Mouse (Mus musculus) stomach, embryonic 14.5 days (tissue): ENCODE measurements around the gene Lcorl. TPM values are rescaled to one million over a fixed set of nuclear protein-coding genes. Genes with fewer than 3 reads are reported as not detected.
"Not testable (repeated sequence)": the region's sequence is repeated elsewhere in the genome, so short reads cannot be mapped to it uniquely, and the experiment has no call there.

Experiments used
- ATAC-seq: fragments of 200-750 bp; cut with Nextera tagmentation; 2 replicates; pipeline ENCODE4 v1.8.0; 2017; ENCODE audit warnings: low read depth, moderate TSS enrichment; ENCODE audit not compliant: insufficient number of reproducible peaks, insufficient read depth, low FRiP score
- H3K27ac ChIP-seq: fragments of 300-500 bp; sonication (generic); 2 replicates; pipeline ENCODE4 v1.5.1; 2014; ENCODE audit warnings: mild to moderate bottlenecking, low read length, moderate library complexity, mixed read lengths
- H3K27me3 ChIP-seq: fragments of 300-500 bp; sonication (generic); 2 replicates; pipeline ENCODE4 v1.6.1; 2014; ENCODE audit warnings: low read length, control low read depth, mixed read lengths; ENCODE audit not compliant: control insufficient read depth, insufficient read depth
- H3K36me3 ChIP-seq: fragments of 300-500 bp; sonication (generic); 2 replicates; pipeline ENCODE4 v1.6.1; 2014; ENCODE audit warnings: mild to moderate bottlenecking, control low read depth, low read length, moderate library complexity, mixed read lengths; ENCODE audit not compliant: control insufficient read depth, insufficient read depth
- H3K4me1 ChIP-seq: fragments of 300-500 bp; sonication (generic); 2 replicates; pipeline ENCODE4 v1.6.1; 2014; ENCODE audit warnings: low read length, control low read depth, mixed read lengths; ENCODE audit not compliant: control insufficient read depth, insufficient read depth
- H3K4me2 ChIP-seq: fragments of 300-500 bp; sonication (generic); replicated peaks from 2 replicates; pipeline ENCODE4 v1.6.1; 2014; ENCODE audit warnings: low read depth, low read length, control low read depth
- H3K4me3 ChIP-seq: fragments of 300-500 bp; sonication (generic); 2 replicates; pipeline ENCODE4 v1.5.1; 2014; ENCODE audit warnings: low read depth, low read length, control low read depth
- H3K9ac ChIP-seq: fragments of 300-500 bp; sonication (generic); replicated peaks from 2 replicates; pipeline ENCODE4 v1.6.1; 2014; ENCODE audit warnings: low read depth, mild to moderate bottlenecking, control low read depth, low read length, moderate library complexity, mixed read lengths
- H3K9me3 ChIP-seq: fragments of 300-500 bp; sonication (generic); 2 replicates; pipeline ENCODE4 v1.6.1; 2016; ENCODE audit warnings: low read depth, low read length, control low read depth; ENCODE audit not compliant: control insufficient read depth
- WGBS: fragments of 180-500 bp; shearing (Covaris S2); extraction: QIAGEN DNeasy Blood & Tissue Kit; methylation state at CpG from one replicate; pipeline ENCODE4 v1.1.7; 2014; 5-methylcytosine and 5-hydroxymethylcytosine counted together
- polyA plus RNA-seq: library from polyadenylated mRNA; unstranded; fragments of >200 nt; fragmentation: Nextera tagmentation; extraction: Ambion mirVana; gene quantifications from 2 replicates; pipeline ENCODE4 v1.2.1, GENCODE M21; 2014

Lcorl gene
- polyA plus RNA-seq, 1 experiment from 2014 or later = 40.9 TPM

DNA sequence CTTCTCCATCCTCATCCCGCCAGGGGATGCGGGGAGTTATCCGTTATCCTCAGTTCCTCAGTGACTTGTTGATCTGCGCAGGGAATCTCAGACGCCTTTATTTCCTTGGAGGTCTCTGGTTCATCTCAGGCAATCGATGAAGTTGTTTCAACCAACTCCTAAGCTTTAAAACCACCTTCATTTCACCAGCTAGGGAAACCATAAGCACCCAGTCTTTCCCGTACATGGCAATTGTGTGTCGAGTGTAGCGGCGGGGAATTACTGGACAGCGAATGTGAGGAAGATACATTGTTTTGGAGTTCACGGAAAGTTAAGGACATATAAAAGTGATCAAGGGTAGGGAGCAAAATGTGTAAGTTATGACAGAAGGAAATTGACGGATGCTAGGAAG, 187.1 kb downstream of the Lcorl start:
- Histone ChIP-seq H3K27ac (peak overlapping the region; percentile 78), H3K36me3 (peaks cover 6% of the 10 kb centered on the region), H3K4me3 (peak overlapping the region; percentile 91), H3K4me1 (0 out of 2 replicates have a peak, but pooled peaks cover 5% of the 10 kb centered on the region), H3K9me3 (no peaks in the 10 kb centered on the region), H3K27me3 (no peaks in the 10 kb centered on the region), H3K9ac (peak overlapping the region; percentile 72), H3K4me2 (peak overlapping the region; percentile 79)
- no peak for ATAC-seq
- WGBS = under 1% methylated on average over 13 of the region's 13 CpGs

DNA sequence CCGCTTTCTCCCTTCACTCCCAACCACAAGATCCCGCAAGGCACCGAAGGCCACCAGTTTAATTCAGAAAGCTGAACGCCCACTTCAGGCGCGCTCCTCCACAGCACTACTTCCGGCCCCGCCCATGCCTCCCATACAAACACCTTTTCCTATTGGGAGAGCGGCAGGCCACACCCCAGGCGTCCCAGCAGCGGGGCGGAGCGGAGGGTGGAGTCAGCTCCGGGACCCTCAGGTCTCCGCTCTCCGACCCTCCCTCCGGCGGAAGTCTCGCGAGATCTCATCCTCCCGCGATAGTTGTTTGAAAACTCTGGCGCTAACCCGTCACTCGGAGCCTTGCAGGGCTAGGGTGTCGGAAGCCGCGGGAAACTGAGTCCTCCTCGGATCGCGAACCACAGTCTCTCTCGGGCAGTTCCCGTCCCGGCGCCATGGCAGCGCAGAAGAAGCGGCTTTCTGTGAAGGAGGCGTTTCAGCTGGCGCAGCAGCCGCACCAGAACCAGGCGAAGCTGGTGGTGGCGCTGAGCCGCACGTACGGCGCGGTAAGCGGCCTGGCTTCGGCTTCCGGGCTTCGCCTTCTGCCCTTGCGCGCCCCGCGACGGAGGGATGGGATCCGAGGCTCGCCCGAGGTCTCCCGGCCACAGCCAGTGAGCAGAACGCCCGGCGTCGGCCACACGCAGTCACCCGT, 187.7 kb downstream of the Lcorl start, which contains the start of gene Ncapg:
Gene Ncapg (plus strand): TSS at position 322 of the 682 bp plus-strand sequence.
- Histone ChIP-seq H3K4me2 (peak within 1 kb of the TSS; percentile 83), H3K9ac (peak within 1 kb of the TSS; percentile 73), H3K27me3 (no peaks in the 10 kb centered on the region), H3K27ac (peak within 1 kb of the TSS; percentile 83), H3K4me1 (0 out of 2 replicates have a peak, but pooled peaks cover 5% of the 10 kb centered on the region), H3K4me3 (peak within 1 kb of the TSS; percentile 91), H3K36me3 (peaks cover under 1% of the 10 kb centered on the region), H3K9me3 (no peaks in the 10 kb centered on the region)
- ATAC-seq = peak; percentile 100
- WGBS = under 1% methylated on average over 66 of the region's 66 CpGs

DNA sequence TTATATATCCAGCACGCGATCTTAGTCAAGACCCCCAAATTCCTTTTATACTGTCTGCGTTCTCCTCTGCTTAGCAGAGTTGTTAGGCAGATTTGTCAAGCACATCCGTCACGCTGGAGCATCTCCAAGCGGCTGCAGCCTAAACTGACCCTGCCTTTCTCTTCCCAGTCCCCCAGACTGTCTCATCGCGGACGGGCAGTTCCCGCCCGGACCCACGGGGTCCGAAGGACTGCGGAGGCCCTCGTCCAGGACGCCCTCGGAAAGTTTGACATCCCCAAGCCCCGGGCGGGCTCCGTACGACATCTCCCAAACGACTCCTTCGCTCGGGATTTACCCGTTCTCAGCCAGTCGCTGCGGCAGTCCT, 188.2 kb downstream of the Lcorl start:
- peak; percentile 51; the same call in 1 of the 2 replicates for ATAC-seq
- no peaks in the 10 kb centered on the region; the same call in 1 of the 2 replicates for H3K36me3 ChIP-seq
- H3K9me3 ChIP-seq = no peaks in the 10 kb centered on the region
- H3K4me2 ChIP-seq = peak overlapping the region; percentile 83
- H3K4me3 ChIP-seq = peak overlapping the region; percentile 91
- H3K27ac ChIP-seq = peak overlapping the region; percentile 83
- H3K27me3 ChIP-seq = no peaks in the 10 kb centered on the region
- peak overlapping the region; percentile 73 for H3K9ac ChIP-seq
- under 1% methylated on average over 27 of the region's 27 CpGs for WGBS
- 0 out of 2 replicates have a peak, but pooled peaks cover 5% of the 10 kb centered on the region for H3K4me1 ChIP-seq

DNA sequence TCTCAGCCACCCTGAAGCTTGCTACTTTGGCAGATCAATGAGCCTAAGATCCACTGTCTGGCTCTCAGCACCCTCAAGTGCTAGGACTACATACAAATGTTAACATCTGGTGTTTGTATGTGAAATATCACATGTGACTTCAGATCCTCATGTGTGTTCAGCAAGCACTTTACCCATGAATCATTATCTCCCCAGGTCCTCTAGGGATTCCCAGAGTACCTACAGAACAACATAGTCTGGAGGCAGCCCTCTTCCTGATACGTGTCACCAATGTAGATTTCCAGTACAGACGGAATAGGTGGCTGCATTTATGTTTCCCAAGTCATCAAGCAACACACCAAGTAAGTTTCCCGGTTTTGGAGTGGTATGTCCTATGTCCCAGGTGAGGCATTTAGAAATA, 188.6 kb downstream of the Lcorl start:
- peak overlapping the region; percentile 73 for H3K9ac ChIP-seq
- peak overlapping the region; percentile 91 for H3K4me3 ChIP-seq
- H3K9me3 ChIP-seq = no peaks in the 10 kb centered on the region
- H3K4me2 ChIP-seq = peak overlapping the region; percentile 83
- 3% methylated on average over 3 of the region's 3 CpGs for WGBS
- ATAC-seq = no peak
- peak overlapping the region; percentile 83 for H3K27ac ChIP-seq
- H3K27me3 ChIP-seq = no peaks in the 10 kb centered on the region
- no peaks in the 10 kb centered on the region; the same call in 1 of the 2 replicates for H3K36me3 ChIP-seq
- 0 out of 2 replicates have a peak, but pooled peaks cover 5% of the 10 kb centered on the region for H3K4me1 ChIP-seq

DNA sequence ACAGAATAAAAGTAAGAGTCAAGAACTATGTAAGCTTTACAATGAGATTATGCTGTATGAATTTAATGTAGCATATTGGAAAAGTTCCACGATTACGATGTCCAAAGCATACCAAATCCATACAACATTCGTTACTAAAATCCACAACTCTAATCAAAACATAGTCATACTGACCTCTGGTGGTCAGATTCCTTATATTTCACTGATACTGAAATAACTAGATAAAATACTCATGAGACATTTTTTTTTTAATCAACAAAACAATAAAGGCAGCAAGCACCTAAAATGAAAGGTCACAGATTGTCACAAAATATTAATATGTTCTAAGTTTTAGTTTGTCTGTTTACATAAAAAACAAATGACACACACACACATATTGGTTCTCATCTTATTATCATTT, 189.1 kb downstream of the Lcorl start:
- Histone ChIP-seq H3K36me3 (no peaks in the 10 kb centered on the region; the same call in 1 of the 2 replicates), H3K27ac (no peak overlapping the region), H3K4me1 (0 out of 2 replicates have a peak, but pooled peaks cover 5% of the 10 kb centered on the region), H3K9ac (no peak overlapping the region), H3K9me3 (no peaks in the 10 kb centered on the region), H3K27me3 (no peaks in the 10 kb centered on the region), H3K4me2 (peak overlapping the region; percentile 83), H3K4me3 (peak overlapping the region; percentile 91; the same call in 1 of the 2 replicates)
- ATAC-seq = no peak
- WGBS = 27% methylated on average over 3 of the region's 3 CpGs

DNA sequence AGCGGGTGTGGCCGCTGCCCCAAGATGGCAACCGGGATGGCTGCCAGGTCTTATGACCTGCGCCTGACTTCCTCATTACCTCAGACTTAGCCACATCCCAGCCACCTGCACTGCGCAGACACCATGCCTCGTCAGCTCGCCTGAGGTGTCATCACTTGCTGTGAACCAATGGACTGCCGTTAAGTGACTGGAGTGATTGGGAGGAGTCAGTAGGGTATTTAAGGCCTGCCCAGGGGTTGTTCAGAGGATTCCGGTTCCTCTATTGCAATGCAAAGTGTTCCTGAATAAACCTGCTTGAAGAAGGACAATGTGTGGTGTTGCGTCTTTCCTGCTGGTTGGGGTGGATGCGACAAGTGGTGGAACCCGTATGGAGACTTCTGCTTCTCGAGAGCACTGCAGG, 199.0 kb downstream of the Lcorl start:
- H3K36me3 ChIP-seq, H3K4me3 ChIP-seq, H3K4me2 ChIP-seq, H3K27me3 ChIP-seq, H3K9me3 ChIP-seq, H3K4me1 ChIP-seq, H3K27ac ChIP-seq, H3K9ac ChIP-seq, ATAC-seq: not testable (repeated sequence)
- WGBS = 95% methylated on average over 13 of the region's 13 CpGs

DNA sequence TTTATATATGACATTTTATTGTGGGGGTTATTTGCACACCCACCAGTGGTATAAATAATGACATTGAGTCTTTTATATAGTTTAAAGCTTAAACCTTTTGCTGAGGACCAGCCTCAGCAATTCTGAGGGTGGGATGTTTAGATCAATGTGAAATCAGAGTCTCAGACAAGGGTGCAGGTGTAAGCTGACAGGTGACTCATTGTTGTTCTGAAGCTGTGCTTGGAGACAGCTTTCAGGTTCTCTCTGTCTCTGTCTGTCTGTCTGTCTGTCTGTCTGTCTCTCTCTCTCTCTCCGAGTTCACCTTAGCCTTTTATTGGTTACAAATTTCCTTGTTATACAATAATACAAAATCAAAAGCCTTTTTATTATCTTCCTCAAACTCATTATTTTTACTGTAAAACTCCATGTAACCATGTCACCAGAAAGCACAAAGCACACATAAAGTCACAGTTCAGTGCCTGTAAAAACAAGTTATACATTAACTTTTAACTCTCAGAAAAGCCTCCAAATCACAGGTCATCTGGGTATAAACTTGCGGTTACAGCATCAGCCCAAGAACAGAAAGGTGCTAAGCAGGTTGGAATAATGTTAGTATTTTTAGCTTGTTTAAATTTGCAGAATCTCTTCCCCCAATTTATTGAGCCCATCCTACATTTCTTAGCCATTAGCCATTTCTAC, 206.2 kb downstream of the Lcorl start:
- Histone ChIP-seq H3K4me3 (no peak overlapping the region), H3K4me1 (no peaks in the 10 kb centered on the region), H3K27me3 (no peaks in the 10 kb centered on the region), H3K36me3 (no peaks in the 10 kb centered on the region), H3K9me3 (no peaks in the 10 kb centered on the region), H3K27ac (no peak overlapping the region), H3K9ac (no peak overlapping the region), H3K4me2 (no peak overlapping the region)
- no peak for ATAC-seq
- 81% methylated on average over 2 of the region's 2 CpGs for WGBS
